Mouse (Mus musculus): Measurements from ENCODE around the gene Grm3.

DNA sequence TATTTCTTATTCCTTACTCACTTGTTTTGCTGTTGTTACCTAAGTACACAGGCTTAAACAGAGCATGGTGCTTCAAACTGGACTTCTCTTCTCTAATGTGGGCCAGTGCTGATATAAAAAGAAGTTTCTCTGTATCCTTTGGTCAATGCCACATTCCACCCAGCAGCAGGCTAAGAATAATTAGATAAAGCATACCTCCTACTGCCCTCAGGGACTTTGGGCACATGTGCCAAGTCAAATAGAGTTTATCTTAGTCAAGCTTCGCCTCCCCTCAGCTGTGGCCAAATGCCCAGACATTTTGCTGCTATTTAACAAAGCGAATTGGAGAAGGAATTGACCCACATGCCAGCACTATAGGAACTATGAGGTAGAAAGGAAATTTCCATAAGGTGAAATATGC, 97.8 kb downstream of the Grm3 start:
- TF ChIP-seq POLR2A (IDR thresholded peaks at IDR 0.05; ENCODE audit: low read depth, low read length): no peak
- TF ChIP-seq CTCF (IDR thresholded peaks at IDR 0.05; ENCODE audit: extremely low read depth, insufficient read length, insufficient replicate concordance, low read depth, low read length): no peak

Data from small intestine, adult 2 months (tissue).